Mouse (Mus musculus) urinary bladder, postnatal 36 days (tissue): ENCODE data around the gene Mief2.

Experiments
- DNase-seq, 2 experiments: peaks; one replicate each; pipeline ENCODE4 v3.0.0; 2022; ENCODE audit warnings: low spot score in 2 of 2, mixed read lengths in 1 of 2

Gene Mief2

GRCm38 (mm10) chr11:60719263-60719662, 8.9 kb upstream of the Mief2 start:
- no peak for DNase-seq

GRCm38 (mm10) chr11:60726601-60727391, 1.4 kb upstream of the Mief2 start, which contains the start of gene Flii:
Flii (minus strand) TSS chr11:60727263.
- DNase-seq, result peak; percentile 80 to 81

DNA sequence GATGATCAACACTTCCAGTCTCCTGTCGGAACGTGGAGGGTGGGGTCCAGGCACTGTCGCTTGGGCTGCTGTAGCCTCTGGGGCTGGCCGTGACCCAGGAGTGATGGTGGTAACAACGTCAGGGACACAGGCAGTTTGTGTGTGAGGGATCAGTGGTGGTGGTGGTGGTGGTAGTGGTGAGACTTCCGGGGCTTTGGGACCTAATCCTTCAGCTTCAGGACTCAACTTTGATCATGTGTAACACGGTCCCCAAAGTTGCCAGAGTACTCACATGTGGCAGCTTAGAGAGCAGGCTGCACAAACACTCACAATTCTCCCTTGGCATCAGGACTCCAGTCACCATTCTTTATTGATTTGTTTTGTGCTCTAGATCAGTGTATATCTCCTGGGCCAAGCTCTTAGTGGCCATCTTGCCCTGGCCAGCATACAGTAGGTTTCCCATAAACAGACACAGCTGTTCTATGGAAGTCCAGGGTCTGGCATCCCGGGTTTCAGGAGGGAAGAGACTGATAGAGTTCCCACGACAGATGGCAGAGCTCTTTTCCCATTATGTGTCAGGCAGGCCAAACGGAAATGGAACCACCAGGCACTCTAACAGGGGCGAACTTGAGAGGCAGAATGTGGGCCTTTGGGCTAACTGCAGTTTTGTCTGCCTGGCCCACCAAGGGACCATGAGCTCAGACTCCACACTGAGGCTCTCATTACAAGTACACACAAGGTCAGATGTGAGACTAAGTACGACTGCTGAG, 632 bp upstream of the Mief2 start:
- DNase-seq, result no peak

- no peak for DNase-seq
These were observed 1.0 kb downstream of the Mief2 start for GRCm38 (mm10) chr11:60729217-60729641.

- no peak for DNase-seq
These were observed 2.0 kb downstream of the Mief2 start for GRCm38 (mm10) chr11:60730169-60730568.

DNA sequence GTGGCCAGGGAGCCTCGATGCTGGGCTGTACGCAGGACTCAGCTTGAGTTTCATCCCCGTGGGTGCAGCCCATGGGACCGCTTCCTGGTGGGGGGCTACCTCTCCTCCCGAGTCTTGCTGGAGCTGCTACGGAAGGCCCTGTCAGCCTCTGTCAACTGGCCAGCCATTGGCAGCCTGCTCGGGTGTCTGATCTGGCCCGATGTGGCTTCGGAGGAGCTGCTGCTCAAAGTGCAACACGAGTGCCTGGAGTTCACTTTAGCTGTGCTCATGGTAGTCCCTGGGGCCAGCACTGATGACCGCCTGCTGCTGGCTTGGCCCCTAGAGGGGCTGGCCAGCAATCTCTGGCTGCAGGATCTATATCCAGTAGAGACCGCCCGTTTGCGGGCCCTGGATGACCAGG, 3.1 kb downstream of the Mief2 start:
- no peak for DNase-seq

DNA sequence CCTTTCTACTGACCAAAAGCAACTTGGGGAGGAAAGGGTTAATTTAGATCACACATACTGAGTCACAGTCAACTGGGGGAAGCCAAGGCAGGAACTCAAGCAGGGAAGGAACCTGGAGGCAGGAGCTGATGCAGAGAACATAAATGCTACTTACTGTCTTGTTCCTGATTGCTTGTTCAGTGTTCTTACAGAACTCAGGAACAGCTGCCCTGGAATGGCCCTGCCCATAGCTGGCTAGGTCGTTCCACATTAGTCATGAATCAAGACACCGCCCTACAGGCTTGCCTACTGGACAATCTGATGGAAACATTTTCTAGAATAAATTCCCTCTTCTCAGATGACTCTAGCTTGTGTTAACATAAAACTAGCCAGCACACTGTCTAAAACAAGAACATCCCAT, 6.0 kb downstream of the Mief2 start:
- no peak for DNase-seq

DNA sequence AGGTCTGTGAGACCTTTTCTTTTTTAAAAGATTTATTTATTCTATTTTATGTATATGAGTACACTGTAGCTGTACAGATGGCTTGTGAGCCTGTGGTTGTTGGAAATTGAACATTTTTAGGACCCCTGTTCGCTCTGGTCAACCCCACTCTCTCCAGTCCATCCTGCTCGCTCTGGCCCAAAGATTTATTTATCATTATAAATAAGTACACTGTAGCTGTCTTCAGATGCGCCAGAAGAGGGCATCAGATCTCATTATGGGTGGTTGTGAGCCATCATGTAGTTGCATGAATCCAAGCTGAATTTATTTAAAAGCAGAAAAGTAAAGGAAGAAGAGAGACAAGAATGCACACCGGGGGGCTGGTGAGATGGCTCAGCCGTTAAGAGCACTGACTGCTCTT, 7.0 kb downstream of the Mief2 start:
- no peak for DNase-seq

DNA sequence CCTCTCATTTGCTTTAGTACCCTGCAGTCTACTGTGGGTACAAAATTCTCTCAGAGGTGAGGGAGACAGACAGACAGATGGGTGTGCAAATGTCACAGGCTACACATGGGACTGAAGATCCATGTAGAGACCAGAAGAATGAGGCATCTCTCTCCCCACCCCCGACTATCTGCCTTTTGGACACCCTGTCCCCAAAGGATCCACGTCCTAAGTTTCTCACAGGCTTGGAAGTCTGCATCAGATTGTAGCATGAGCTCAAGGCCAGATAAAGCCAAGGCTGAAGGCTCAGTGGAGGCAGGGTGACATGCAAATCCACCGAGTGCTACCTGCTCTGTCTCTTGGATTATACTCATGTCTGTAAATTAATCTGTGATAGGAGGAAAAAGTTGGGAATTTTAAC, 8.3 kb downstream of the Mief2 start:
- no peak for DNase-seq

DNA sequence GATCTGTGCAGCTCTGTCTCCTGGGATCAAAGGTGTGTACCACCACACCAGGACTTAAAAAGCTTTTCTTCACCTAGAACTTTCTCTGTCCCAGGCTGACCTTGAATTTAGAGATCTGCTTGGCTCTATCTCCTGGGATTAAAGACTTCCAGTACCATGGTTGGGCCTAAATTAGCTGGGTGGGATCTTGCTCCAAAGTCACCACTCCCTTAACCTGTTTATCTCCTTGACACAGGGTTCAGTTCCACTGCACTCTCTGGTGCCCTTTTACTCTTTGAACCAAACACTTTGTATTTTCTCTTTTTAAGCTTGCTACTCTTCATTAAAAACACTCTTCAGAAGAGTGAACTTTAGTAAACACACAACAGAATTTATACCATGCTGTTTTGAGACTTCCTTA, 9.3 kb downstream of the Mief2 start:
- no peak for DNase-seq

GRCm38 (mm10) chr11:60740321-60740720, 12.1 kb downstream of the Mief2 start:
- DNase-seq, result no peak

- no peak for DNase-seq
These were observed 27.4 kb downstream of the Mief2 start for GRCm38 (mm10) chr11:60755570-60755969.

DNA sequence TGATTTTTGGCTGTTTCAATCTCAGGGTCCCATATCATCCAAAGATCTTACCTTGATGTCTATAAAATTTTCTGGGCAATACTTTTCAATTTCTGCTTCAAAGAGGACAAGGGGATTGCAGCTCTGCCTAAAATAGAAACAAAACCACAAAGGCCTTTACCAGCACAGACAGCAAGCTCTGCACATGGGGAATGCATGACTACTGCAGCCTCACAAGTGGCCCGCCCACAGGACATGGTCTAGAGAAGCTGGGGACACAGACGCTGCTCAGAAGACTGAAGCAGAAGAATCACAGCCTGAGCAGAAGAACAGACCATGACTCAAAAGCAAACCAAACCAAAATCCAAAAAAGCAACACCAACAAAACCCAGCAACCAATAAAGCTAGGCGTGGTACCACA, 33.5 kb downstream of the Mief2 start:
- no peak for DNase-seq

DNA sequence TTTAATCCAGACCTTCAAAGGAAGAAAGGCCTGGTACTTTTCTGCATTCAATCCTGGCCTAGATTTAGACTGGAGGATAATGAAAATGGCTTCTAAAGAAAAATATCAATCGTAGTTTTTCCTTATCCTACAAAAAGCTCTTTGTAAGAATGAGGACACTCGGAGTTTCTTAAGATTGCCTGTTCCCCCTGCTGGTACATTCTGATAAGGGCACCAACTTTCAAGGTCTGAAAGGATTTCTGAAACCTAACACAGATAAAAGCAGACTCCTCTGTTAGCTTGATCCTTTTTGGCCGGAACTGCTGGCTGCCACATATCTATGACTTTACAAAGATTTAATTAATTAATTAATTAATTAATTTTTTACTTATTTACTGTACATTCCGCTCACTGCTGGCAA, 38.8 kb downstream of the Mief2 start:
- no peak for DNase-seq

DNA sequence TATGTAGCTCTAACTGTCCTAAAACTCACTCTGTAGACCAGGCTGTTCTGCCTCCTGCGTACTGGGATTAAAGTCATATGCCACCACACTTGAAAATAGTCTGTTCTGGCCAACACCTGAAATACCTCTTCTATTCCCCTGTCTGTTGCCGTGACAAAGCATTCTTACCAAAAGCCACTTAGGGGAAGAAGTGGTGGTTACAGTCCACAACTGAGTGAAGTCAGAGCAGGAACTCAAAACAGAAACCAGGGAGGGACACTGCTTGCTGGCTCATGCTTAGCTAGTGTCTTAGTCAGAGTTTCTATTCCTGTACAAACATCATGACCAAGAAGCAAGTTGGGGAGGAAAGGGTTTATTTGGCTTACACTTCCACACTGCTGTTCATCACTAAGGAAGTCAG, 41.1 kb downstream of the Mief2 start:
- no peak for DNase-seq

DNA sequence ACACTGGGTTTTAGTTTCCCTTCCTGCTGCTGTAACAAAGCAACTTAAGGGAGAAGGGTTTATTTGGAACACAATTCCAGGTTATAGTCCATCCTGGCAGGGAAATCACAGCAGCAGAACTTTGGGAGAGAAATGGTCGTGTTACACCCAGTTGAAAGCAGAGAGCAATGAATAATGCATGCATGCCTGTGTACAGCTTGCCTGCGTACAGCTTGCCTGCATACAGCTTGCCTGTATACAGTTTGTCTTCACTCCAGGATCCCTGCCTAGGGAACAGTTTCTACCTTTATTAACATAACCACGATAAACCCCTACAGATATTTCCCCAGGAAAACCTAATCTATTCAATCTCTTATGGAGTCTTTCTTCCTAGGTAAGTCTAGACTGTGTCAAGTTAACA, 42.6 kb downstream of the Mief2 start:
- DNase-seq, result no peak

GRCm38 (mm10) chr11:60772161-60772560, 44.0 kb downstream of the Mief2 start:
- DNase-seq, result no peak

DNA sequence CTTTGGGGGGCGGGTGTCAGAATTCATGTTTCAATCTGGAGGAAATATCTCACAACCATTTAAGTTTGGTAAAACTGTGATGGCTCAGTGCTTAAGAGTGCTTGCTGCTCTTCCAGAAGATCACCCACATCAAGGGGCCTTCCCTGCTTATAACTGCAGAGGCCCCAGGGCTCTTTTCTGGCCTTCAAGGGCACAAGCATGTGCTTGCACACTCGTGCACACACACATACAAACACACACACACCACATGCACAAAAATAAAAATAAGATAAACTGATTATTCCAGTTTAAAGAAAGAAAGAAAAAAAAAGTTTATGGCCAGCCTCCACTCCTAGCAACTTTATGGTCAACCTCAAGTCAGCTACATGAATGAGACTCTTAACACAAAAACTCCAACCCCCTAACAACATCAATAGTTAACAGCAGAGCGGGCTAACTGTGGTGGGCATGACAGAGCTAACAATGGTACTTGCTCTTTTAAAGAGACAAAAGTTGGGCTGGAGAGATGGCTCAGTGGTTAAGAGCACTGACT, 46.0 kb downstream of the Mief2 start:
- DNase-seq, result no peak

DNA sequence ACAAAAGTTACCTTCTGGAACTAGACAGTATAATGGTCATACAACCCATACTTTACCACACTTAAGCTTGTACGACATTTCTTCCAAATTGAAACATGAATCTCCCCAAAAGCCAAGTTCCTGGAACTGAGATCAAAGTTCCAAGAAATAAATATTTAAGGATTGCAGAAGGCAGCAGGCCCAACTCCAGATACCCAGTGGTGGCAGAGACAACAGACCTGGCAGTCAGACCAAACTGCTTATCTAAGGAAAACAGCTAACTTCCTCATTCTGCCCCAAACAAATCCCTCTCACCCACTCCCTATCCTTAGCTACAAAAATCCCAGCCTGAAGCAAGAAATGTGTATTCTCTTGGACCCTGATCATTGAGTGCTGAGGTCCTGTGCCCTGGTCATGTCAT, 46.6 kb downstream of the Mief2 start:
- no peak for DNase-seq

DNA sequence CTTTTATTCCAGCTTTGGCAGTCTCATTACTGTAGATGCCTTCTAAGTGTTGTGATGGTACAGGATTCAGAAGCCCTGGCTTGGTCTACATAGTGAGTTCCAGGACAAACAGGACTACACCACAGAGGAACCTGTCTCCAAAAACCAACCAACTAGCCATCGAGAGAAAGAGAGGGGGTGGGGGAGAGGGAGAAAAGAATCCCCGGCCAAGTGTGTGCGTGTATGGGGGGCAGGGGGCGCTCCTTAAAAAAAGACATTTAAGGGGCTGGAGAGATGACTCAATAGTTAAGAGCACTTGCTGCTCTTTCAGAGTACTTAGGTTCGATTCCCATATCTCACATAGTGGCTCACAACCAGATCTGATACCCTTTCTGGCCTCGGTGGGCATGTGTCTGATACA, 47.4 kb downstream of the Mief2 start:
- no peak for DNase-seq

GRCm38 (mm10) chr11:60776107-60776828, 48.1 kb downstream of the Mief2 start:
- no peak for DNase-seq
